Mouse (Mus musculus): ENCODE measurements around the gene Nhej1.

- TF ChIP-seq CTCF (IDR thresholded peaks at IDR 0.05; ENCODE audit: borderline replicate concordance, control insufficient read depth, extremely low read depth, insufficient read depth, low read length, poor library complexity), result no peak
- no peak for TF ChIP-seq POLR2A (IDR thresholded peaks at IDR 0.05; ENCODE audit: control insufficient read depth, extremely low read depth, insufficient read depth, low read length, poor library complexity)
Observed at GRCm38 (mm10) chr1:74941651-74942360, 183.2 kb downstream of the Nhej1 start.
